Mouse (Mus musculus): ENCODE data around the gene Fbxl17. TPM values are rescaled to one million over a fixed set of nuclear protein-coding genes. Genes with fewer than 3 reads are reported as not detected.

Fbxl17 gene
- total RNA-seq, 2 experiments from 2014 or later = 53.8 to 55.6 TPM

- no peak for DNase-seq
Observed at GRCm38 (mm10) chr17:63209151-63209550, 290.7 kb downstream of the Fbxl17 start.

DNA sequence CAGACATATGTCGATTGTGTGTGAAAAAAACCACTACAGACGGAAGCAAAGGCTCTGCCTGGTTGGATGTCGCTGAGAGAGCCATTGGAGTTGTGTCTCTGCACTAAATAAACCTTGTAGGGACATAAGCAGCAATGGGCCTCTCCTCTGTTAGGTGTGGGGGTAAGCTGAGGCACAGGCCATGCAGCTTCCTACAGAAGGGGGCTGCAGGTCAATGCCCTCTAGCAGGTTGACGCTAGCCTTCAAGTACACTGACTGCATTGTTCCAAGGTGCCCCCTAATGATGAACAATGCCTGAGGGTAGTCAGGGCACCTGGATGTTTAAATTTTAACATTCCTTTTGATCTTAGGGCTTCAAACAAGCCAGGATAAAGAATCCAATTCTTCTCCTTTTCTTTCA lies 291.5 kb downstream of the Fbxl17 start:
- DNase-seq = no peak

DNA sequence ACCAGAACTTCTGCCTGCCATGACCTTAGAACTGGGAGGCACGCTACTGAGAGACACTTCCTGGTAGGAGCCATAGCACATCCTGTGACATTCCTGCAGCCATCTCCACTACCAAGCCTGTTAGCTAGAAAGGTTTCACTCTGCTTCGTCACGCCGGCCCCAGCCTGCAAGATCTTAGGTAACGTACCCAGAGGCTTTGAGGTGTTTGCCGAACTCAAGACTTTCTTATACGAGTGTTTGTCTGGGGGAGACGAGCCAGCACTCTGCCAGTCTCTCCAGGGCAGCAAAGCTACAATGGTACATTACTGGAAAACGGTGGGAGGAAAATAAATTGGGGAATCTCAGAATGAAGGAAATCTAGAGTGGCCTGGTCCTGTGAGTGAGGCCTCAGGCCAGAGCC lies 292.1 kb downstream of the Fbxl17 start:
- no peak for DNase-seq

- DNase-seq = no peak
Observed at GRCm38 (mm10) chr17:63205316-63205715, 294.5 kb downstream of the Fbxl17 start.

DNA sequence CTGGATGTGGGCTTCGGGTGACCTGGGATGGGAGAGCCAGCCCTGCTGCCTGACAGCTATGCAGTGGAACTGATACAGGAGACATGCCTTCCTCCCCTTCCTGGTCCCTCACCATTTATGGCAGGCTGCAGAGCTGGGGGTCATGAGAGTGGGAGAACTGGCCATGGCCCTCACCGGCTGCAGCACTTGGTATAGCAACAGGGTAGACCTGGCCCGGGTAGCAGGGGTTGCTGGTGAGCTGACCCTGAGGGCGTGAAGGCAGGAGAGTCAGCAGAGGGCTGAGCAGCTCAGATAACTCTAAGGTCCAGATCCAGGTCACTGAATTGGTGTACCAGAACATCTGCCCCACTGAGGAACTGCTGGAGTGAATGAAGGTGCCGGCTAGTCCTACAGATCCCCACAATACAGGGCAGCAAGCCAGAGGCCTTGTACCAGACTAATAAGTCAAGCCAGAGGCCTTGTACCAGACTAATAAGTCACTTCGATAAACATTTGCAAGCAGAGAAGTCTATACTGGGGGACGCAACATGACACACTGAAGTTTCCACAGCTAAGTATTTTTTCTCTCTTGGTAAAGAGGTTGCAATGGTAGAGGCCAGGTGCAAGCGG lies 296.1 kb downstream of the Fbxl17 start:
- no peak for DNase-seq

GRCm38 (mm10) chr17:63198703-63199102 lies 301.1 kb downstream of the Fbxl17 start:
- no peak for DNase-seq

- no peak for DNase-seq
Observed at GRCm38 (mm10) chr17:63195496-63195895, 304.3 kb downstream of the Fbxl17 start.

DNA sequence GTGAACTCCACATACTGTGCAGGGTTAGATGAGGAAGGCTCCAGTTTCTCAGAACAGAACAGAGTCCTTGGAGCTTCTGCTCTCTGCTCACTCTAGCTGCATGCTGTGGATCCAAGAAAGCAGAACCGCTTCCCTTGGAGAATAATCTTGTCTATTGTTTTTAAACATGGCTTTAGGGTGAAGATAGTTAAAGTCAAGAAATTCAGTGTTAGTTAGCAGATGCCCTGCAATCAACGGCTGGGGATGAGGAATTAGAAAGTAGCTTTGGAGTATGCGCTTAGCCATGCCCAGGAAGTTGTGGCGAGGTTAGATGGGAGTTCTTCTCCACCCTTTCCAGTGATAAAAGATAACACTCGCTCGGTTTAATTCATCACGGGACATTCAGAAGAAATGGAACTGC lies 306.6 kb downstream of the Fbxl17 start:
- DNase-seq = no peak

DNA sequence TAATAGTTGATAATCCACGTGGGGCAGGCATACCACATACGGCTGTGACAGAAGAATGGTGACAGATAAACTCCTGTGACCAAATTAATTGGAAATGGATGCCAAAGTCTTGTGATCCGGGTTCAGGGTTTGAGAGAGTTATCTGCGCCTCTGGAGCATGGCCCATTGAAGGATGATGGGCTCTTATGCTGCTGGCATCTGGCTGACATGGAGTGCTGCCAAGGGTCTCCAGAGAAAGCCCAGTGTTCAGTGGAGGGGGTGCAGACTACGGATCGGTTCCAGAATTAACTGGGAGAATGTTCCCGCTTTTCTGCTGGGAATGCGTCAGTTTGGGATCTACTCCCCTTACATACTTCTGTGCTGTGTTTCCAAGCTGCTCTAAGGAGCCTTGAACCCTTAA lies 308.5 kb downstream of the Fbxl17 start:
- DNase-seq = no peak

GRCm38 (mm10) chr17:63189274-63189673 lies 310.5 kb downstream of the Fbxl17 start:
- DNase-seq = no peak

DNA sequence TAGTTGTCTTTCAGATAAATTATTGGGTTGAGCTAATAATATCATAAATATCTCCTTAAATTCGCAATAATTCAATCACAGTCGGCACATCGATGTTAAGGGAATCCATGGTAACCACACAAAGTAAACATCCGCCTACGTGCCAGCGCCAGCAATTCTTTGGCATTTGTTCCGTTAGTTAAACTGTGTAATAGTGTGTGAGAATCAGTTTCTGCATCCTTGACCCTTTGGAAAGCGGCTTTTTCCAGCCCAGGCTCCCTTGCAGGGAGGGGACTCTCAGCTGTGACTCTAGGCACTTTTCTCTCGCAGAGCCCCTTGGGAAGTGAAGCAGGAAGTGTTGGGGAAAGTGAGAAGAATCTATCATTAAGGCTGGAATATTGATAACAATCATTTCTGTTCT lies 314.3 kb downstream of the Fbxl17 start:
- DNase-seq = peak; percentile 31 to 47

DNA sequence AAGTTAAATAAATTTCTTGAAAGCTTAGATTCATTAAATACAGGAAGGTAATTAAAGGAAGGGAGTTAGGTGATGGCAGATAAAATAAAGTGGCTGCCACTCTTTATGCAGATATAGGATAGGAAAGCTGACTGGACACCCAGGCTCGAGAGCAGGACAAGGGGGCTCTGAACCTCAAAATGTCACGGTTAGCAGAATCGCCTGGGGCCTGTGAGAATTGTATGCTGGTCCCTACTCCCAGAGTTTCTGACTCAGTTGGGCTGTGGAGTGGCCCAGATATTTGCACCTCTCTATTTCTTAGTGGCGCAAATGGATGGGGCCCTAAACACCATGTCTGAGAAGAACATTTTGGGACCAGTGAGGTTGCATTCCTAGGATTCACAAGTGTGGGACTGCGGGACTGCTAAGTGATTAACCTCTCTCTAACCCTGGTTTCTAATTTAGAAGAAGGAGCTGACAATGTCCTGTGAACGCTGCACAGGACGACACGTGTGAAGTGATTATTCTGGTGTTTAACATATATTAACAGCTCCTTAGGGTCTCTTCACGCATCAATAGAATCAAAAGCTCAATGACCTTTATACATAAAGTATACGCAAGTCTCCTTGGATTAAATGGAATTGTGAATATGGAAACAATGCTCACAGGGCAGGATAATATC lies 314.8 kb downstream of the Fbxl17 start:
- no peak for DNase-seq

DNA sequence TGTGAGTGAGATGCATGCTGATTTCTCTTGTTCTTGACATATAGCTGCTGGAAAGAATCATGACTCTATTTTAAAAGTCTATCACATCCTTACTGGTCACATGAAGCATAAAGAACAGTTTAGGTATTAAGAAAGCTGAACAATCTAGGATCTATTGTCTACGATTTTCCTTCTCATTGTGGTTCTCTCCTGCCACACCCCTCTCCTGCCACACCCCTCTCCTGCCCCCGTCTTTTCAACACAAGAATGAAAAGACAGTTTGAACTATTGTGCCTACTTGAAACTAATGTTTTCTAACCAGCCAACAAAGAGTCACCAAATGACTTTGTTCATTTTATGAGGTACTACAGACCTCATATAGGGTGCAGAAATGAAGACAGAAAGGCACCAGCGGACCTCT lies 316.4 kb downstream of the Fbxl17 start:
- DNase-seq = no peak

DNA sequence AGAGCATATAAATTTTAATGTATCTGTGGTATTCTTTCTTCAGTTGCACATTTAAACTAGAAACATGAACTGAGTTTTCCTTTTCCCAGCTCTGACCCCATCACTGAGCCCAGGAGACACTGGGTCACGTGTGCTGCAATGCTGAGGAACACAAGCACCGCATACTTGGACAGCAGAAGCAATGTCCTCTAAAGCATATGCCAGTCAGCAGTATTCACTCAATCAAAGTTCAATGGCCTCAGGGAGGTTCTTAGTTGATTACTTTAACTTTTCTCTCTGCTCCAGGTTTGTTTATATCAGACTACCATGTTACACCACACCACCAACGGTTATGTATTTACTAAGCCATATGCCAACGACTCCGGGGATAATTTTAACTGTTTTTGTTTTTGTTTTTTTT lies 318.2 kb downstream of the Fbxl17 start:
- DNase-seq = no peak

DNA sequence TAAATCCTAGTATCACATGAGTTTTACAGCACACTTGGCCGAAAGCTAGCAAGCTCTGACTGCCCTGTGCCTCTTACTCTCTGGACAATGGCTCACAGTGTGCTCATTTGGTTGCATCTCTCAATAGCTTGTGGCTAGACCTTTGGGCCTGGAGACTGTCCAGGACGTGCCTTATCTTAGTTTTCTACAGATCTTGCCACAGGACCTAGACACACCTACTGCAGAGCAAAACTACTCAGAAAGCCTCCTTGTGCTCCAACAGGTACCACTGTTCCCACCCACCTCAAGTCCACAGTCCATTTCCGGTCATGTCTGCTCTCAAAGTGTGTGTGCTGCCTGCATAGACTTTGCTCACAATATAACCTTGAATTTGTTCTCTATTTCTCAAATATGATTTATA lies 319.8 kb downstream of the Fbxl17 start:
- DNase-seq = no peak

- DNase-seq = no peak
Observed at GRCm38 (mm10) chr17:63178331-63178730, 321.5 kb downstream of the Fbxl17 start.

GRCm38 (mm10) chr17:63176411-63176810 lies 323.4 kb downstream of the Fbxl17 start:
- no peak for DNase-seq

GRCm38 (mm10) chr17:63172697-63173096 lies 327.1 kb downstream of the Fbxl17 start:
- DNase-seq = no peak

DNA sequence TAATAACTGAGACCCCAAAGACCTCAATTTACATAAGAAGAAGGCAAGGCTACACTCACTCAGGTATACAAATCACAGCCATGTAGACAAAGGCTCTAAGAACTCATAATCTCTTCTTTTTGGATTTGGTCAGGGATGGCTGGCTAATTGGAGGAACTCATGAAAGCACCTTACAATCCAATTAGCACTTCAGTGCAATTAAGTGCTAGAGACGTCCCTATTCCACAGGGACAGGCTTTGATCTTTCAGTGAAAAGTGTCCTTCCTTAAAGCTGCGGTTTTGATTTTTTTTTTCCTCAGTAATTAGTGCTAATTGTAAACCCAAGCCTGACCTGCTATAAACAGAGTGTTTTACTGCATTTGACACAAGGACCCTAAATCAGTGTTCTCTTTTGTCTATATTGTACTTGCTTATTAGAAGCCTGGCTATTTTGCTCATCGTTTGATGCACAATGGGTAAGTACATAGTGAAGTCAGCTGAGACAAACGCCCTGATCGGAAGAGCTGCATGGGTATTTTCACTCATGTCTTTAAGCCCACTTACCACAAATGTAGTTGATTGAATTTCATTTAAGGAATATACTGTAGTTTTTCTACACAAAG lies 327.8 kb downstream of the Fbxl17 start:
- no peak for DNase-seq

DNA sequence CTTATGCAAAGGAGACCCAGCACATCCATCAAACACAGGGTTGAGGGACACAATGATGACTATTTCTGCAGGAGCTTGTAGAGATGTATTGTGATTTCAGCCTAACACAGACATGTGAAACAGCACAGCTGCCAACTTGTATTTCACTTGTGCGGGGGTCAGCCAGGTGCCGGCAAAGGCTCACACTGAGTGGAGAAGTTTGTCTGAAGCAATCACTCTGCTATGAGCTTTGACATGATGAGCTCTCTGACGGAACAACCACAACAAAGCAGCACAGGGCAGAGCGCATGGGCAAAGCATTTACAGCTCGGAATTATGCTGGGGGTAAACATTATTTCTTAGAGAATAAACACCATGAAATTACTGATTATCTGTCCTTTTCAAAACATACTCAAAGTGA lies 328.6 kb downstream of the Fbxl17 start:
- DNase-seq = no peak

DNA sequence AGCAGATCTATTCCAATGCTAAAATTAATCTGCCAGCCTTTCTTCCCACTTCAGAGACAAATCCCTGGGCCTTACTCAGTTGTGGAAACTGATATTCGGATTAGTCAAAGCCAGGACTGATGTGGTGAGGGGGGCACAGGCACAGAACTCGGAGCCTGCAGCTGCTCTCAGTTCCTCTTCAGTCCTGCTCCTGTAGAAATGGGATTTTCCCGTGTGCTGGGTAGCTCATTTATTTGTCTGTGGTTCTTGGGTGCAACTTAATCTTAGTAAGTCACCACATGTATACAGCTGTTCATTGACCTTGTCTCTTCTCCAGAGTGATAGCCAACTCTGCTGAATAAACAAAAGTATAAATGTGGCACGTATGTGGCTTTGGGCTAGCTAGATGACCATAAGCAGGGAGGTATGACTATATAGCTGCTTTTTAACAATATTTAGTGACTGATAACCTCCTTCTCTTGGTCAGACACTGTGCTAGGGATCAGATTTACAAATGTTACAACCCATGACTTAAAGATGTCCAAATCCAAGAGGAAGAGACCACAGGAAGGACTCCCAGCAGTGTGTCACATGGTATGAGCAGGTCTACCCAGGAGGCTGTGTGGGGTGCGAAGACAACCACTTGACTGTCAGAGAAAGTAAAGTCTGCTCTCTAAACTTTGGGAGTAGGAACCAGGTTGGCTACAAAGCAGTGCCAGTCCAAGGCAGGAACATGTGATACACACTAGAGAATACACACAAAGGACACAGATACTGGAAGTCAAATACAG lies 331.6 kb downstream of the Fbxl17 start:
- DNase-seq = no peak

DNA sequence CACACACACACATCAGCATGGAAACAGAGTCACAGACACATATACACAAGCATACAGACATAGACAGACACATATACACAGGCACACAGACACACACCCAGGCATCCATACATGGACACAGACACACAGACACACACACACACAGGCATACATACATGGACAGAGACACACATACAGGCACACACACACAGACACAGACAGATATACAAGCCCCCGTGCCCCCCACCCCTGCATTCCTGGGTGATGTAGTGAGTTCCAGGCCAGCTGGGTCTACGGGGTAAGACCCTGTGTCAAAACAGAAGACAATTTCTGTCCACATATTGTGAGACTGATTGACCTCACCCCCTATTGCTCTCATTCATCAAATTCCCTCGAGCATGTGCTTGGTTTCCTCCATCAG lies 332.6 kb downstream of the Fbxl17 start:
- no peak for DNase-seq

DNA sequence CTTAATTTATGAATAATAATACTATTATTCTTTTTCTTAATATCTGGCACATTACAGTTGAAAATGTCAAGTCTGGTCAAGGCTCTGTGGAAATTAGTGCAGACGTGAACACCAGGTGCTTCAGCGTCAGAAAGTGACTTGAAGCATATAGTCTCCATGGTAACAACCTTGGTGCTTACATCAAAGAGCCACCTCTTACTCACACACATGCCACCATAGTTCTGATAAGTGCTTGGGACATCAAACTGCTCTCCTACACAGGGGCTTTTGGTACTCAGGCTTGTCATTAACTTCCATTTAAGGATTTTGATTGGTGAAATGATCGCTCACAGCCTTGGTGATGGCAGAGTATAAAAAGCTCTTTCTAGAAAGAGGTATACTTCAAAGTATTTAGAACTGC lies 333.1 kb downstream of the Fbxl17 start:
- no peak for DNase-seq
